Mouse (Mus musculus) spleen, adult 2 months (tissue): Measurements from ENCODE around the gene Mtap. TPM values are rescaled to one million over a fixed set of nuclear protein-coding genes. Genes with fewer than 3 reads are reported as not detected.

Source experiments
- DNase-seq, 2 experiments: peaks; one replicate each; pipeline versions ENCODE4 v3.0.0 to v3.0.0-alpha.2; 2012 to 2021; ENCODE audit warnings: low spot score in 2 of 2, low read depth in 1 of 2
- H3K27ac ChIP-seq: fragments of 200-500 bp; 2 replicates; pipeline ENCODE4 v1.5.1; 2012; ENCODE audit warnings: low read length, inconsistent platforms; ENCODE audit not compliant: insufficient read depth
- H3K27me3 ChIP-seq: fragments of 200-500 bp; 2 replicates; pipeline ENCODE4 v1.6.1; 2012; ENCODE audit warnings: mild to moderate bottlenecking, moderate library complexity, low read length, inconsistent platforms; ENCODE audit not compliant: control insufficient read depth, insufficient read depth
- H3K36me3 ChIP-seq: fragments of 200-500 bp; 2 replicates; pipeline ENCODE4 v1.6.1; 2012; ENCODE audit warnings: mild to moderate bottlenecking, low read length, inconsistent platforms; ENCODE audit not compliant: control insufficient read depth, insufficient read depth
- H3K4me1 ChIP-seq: fragments of 200-500 bp; 2 replicates; pipeline ENCODE4 v1.6.1; 2011; ENCODE audit warnings: inconsistent platforms; ENCODE audit not compliant: control insufficient read depth, insufficient read depth, insufficient read length
- H3K4me3 ChIP-seq: fragments of 200-500 bp; 2 replicates; pipeline ENCODE4 v1.5.1; 2011; ENCODE audit warnings: mild to moderate bottlenecking, inconsistent platforms; ENCODE audit not compliant: insufficient read depth, insufficient read length; ENCODE audit errors: extremely low read depth
- CTCF ChIP-seq: fragments of 200-500 bp; IDR thresholded peaks from 2 replicates; pipeline ENCODE4 v1.5.1; 2011; ENCODE audit warnings: mild to moderate bottlenecking, inconsistent platforms; ENCODE audit not compliant: insufficient read depth, insufficient read length, insufficient replicate concordance; ENCODE audit errors: extremely low read depth
- POLR2A ChIP-seq: fragments of 200-500 bp; IDR thresholded peaks from 2 replicates; pipeline ENCODE4 v1.6.1; 2011; ENCODE audit warnings: low read depth, low read length, inconsistent platforms
- WGBS: fragments of 180-500 bp; shearing (Covaris S2); methylation state at CpG from one replicate; pipeline ENCODE4 v1.1.7; 2018; 5-methylcytosine and 5-hydroxymethylcytosine counted together
- polyA plus RNA-seq: library from polyadenylated mRNA; depleted of rRNA; stranded (reverse); fragments of >200 nt; gene quantifications from 2 replicates; pipeline ENCODE4 v1.2.3, GENCODE M21; 2012

The Mtap gene
- polyA plus RNA-seq, 1 experiment: 3.7 TPM

- TF ChIP-seq CTCF: no peak
- no peak for TF ChIP-seq POLR2A
- Histone ChIP-seq H3K27ac (no peak overlapping the region), H3K36me3 (no peaks in the 10 kb centered on the region), H3K4me3 (no peak overlapping the region), H3K4me1 (no peaks in the 10 kb centered on the region), H3K27me3 (no peaks in the 10 kb centered on the region)
- DNase-seq: no peak
- 88% methylated on average over 2 of the region's 2 CpGs for WGBS
Measured at GRCm38 (mm10) chr4:89102283-89102682, 34.6 kb upstream of the Mtap start.

DNA sequence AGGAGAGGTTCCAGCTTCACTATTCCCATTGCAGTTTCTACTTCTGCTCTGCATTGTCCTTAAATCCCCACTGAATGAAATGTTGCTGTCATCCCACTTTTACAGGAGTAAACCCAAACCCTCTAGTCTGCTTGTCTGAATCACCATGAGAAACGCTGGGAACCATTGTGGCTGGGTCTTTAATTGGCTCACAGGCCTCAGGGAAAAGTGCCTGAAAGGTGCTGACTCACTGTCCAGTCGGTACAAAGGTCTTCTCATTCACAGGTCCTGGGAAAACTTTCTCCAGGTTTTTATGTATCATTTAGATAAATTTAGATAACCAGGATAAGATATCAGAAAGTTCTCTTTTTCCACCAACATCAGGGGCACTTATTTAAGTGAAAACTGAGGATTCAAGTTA lies 31.4 kb upstream of the Mtap start:
- WGBS: 57% methylated on average over 2 of the region's 2 CpGs

DNA sequence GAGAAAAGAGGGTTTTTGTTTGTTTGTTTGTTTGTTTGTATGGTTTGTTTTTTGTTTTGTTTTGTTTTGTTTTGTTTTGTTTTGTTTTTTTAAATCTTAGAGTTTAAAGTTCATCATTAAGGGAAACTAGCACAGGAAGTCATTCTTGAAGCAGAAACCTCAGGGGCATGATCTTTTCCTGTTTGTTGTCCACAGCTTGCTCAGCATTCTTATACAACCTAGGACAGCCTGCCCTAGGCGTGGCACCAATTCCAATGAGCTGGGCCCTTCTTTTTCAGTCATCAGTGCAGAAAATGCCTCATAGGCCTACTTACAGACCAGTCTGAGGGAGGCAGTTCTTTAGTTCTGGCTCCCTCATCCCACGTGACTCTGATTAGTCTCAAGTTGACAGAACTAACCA lies 30.4 kb upstream of the Mtap start:
- H3K4me1 ChIP-seq: no peaks in the 10 kb centered on the region
- TF ChIP-seq POLR2A: no peak
- no peak for TF ChIP-seq CTCF
- WGBS: 61% methylated on average over 2 of the region's 2 CpGs
- H3K27ac ChIP-seq: no peak overlapping the region
- no peak overlapping the region for H3K4me3 ChIP-seq
- DNase-seq: no peak
- H3K27me3 ChIP-seq: no peaks in the 10 kb centered on the region
- H3K36me3 ChIP-seq: no peaks in the 10 kb centered on the region

More for the DNA sequence above, 31.4 kb upstream of the Mtap start:
- Histone ChIP-seq H3K4me1 (no peaks in the 10 kb centered on the region), H3K4me3 (no peak overlapping the region), H3K36me3 (no peaks in the 10 kb centered on the region), H3K27me3 (no peaks in the 10 kb centered on the region), H3K27ac (no peak overlapping the region)
- no peak for DNase-seq
- TF ChIP-seq POLR2A (no peak), CTCF (no peak)

DNA sequence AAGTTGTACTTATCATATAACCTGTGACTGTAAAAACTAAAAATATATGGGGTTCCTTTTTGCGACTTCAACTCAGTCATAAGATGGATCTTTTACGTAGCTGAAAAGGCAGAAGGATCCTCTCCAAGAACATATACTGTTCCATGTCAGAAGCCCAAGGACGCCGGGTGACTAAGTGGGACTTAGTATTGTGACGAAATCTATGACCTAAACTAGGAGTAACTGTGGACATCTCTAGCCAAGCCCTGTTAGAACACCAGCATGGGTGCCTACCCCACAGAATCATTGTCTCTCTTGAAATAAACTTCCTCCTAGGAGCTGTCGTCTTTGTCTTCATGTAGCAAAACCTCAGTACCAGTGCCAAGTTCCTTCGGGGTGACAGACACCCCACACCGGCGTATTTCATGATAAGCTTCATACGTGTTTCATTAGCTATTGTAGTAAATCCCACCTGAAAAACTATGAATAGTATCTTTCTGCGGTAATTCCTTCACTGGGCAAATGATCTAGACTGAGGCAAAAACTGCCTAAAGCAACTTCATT lies 24.7 kb upstream of the Mtap start:
- WGBS: 63% methylated on average over 11 of the region's 11 CpGs
- DNase-seq: no peak
- H3K4me1 ChIP-seq: no peaks in the 10 kb centered on the region
- no peak for TF ChIP-seq CTCF
- TF ChIP-seq POLR2A: no peak
- no peaks in the 10 kb centered on the region for H3K36me3 ChIP-seq
- H3K4me3 ChIP-seq: no peak overlapping the region
- no peak overlapping the region for H3K27ac ChIP-seq
- H3K27me3 ChIP-seq: no peaks in the 10 kb centered on the region

GRCm38 (mm10) chr4:89112782-89113181 lies 24.1 kb upstream of the Mtap start:
- H3K27me3 ChIP-seq: no peaks in the 10 kb centered on the region
- H3K4me1 ChIP-seq: no peaks in the 10 kb centered on the region
- H3K36me3 ChIP-seq: no peaks in the 10 kb centered on the region
- H3K27ac ChIP-seq: no peak overlapping the region
- no peak for DNase-seq
- H3K4me3 ChIP-seq: no peak overlapping the region
- WGBS: 26% methylated on average over 4 of the region's 4 CpGs
- TF ChIP-seq CTCF (no peak), POLR2A (no peak)

DNA sequence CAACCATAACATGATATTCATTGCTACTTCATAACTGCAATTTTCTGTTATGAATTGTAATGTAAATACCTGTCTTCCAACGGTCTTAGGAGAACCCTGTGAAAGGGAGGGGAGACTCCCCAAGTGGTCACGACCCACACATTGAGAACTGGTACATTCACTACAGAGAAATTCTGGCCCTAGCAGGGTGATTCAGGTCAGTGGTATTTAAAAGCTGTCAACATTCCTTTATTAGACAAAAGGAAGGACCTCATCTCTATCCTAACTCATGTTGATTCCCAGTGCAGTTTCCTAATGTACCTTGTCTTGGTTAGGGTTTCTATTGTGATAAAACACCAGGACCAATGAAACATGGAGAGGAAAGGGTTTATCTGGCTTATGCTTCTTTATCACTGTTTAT lies 20.9 kb upstream of the Mtap start:
- Histone ChIP-seq H3K27me3 (no peaks in the 10 kb centered on the region), H3K36me3 (no peaks in the 10 kb centered on the region), H3K4me3 (no peak overlapping the region), H3K27ac (no peak overlapping the region), H3K4me1 (no peaks in the 10 kb centered on the region)
- no peak for DNase-seq
- 91% methylated on average over 2 of the region's 2 CpGs for WGBS
- no peak for TF ChIP-seq CTCF
- no peak for TF ChIP-seq POLR2A

GRCm38 (mm10) chr4:89119900-89120299 lies 17.0 kb upstream of the Mtap start:
- Histone ChIP-seq H3K4me1 (no peaks in the 10 kb centered on the region), H3K27ac (no peak overlapping the region), H3K36me3 (no peaks in the 10 kb centered on the region), H3K4me3 (no peak overlapping the region), H3K27me3 (no peaks in the 10 kb centered on the region)
- DNase-seq: no peak
- TF ChIP-seq CTCF: no peak
- TF ChIP-seq POLR2A: no peak
